Mouse (Mus musculus): ENCODE results near the gene Cfap43. TPM values are rescaled to one million over a fixed set of nuclear protein-coding genes. Genes with fewer than 3 reads are reported as not detected.

The Cfap43 gene
- polyA plus RNA-seq, 1 experiment, result 0.20 TPM

DNA sequence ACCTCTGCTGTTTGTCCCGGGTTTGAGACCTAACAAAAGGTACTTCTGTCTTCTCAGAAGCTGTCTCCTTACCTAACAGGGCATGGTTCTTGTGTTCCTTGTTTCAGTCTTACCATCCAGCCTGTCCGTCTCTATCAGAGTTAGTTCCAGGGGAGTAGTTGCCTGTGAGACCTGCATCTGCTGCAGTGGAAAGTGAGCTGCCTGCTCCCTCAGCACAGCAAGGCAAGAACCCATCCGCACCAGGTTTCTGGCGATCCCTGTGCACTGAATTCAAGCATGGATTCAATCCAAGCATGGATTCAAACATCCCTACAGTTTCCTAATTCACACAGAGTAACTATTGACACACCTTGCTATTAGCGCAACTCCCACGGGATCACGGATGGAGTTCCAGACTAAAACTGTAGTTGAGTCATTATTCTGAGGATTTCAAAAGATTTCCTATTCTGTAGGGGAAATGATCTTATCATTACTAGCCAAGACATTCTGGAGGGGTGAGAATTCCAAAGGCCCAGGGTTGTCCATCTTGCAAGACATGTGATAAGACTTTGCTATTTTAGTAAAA lies 48.9 kb downstream of the Cfap43 start:
- Histone ChIP-seq H3K4me1 (replicated peaks; ENCODE audit: control insufficient read depth, insufficient read depth, low read length) (peaks cover 1% of the 10 kb centered on the region; the same call in 1 of the 2 replicates), H3K27ac (ENCODE audit: control insufficient read depth, insufficient read depth, low read length) (no peak overlapping the region), H3K4me3 (ENCODE audit: control insufficient read depth, insufficient read depth, low read length) (no peak overlapping the region), H3K36me3 (ENCODE audit: control insufficient read depth, insufficient read depth, low read length) (no peaks in the 10 kb centered on the region), H3K27me3 (ENCODE audit: control insufficient read depth, insufficient read depth, low read length) (no peaks in the 10 kb centered on the region; the same call in 1 of the 2 replicates)
- no peak for DNase-seq
- TF ChIP-seq CTCF (IDR thresholded peaks at IDR 0.05; ENCODE audit: borderline replicate concordance, control insufficient read depth, extremely low read depth, insufficient read depth, low read length, poor library complexity) (no peak), POLR2A (IDR thresholded peaks at IDR 0.05; ENCODE audit: control insufficient read depth, extremely low read depth, insufficient read depth, low read length, poor library complexity) (no peak)
- 88% methylated on average over 7 of the region's 7 CpGs for WGBS

DNA sequence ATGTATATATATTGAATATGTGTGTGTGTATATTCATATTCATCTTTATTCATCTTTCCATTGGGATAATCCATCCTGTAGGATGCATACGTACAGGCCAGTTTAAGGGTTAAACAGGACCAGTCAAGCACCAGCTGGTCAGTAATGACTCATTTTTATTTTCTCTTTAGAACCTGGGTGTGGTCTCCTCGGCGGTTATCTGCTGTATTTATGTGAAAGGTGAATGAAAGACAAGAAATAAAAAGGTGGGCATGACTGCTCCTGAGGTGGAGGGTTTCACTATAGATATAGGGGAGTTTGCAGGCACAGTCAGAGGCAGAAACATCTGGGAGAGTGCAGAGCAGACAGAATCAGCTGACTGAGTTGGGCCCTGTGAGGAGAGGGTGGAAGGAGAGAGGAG lies 49.6 kb downstream of the Cfap43 start:
- DNase-seq, result no peak
- TF ChIP-seq CTCF (IDR thresholded peaks at IDR 0.05; ENCODE audit: borderline replicate concordance, control insufficient read depth, extremely low read depth, insufficient read depth, low read length, poor library complexity), result no peak
- TF ChIP-seq POLR2A (IDR thresholded peaks at IDR 0.05; ENCODE audit: control insufficient read depth, extremely low read depth, insufficient read depth, low read length, poor library complexity), result no peak
- Histone ChIP-seq H3K36me3 (ENCODE audit: control insufficient read depth, insufficient read depth, low read length) (no peaks in the 10 kb centered on the region), H3K27ac (ENCODE audit: control insufficient read depth, insufficient read depth, low read length) (no peak overlapping the region), H3K4me1 (replicated peaks; ENCODE audit: control insufficient read depth, insufficient read depth, low read length) (peaks cover 3% of the 10 kb centered on the region; the same call in 1 of the 2 replicates), H3K4me3 (ENCODE audit: control insufficient read depth, insufficient read depth, low read length) (no peak overlapping the region), H3K27me3 (ENCODE audit: control insufficient read depth, insufficient read depth, low read length) (no peaks in the 10 kb centered on the region)
- 86% methylated on average over 3 of the region's 3 CpGs for WGBS

DNA sequence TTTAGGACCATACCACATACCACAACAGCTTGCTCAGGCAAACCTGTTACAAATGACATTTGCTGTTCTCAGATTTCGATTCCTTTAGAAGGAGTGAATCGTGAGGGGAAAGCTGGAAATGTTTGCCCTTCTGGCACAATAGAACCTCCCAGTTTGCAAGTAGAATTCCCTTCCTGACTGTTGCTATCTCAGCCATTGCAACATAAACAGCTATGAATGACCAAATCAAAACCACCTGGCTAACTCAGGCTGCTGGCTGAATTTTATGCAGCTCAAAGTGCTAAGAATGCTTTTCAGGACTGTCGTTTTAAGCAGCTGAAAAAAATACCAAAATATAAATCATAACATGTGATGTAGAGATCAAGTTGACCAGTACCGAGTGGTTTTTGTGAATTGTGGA lies 50.1 kb downstream of the Cfap43 start:
- no peak for DNase-seq
- no peaks in the 10 kb centered on the region for H3K36me3 ChIP-seq (ENCODE audit: control insufficient read depth, insufficient read depth, low read length)
- no peak overlapping the region for H3K4me3 ChIP-seq (ENCODE audit: control insufficient read depth, insufficient read depth, low read length)
- 85% methylated on average over 4 of the region's 4 CpGs for WGBS
- no peaks in the 10 kb centered on the region for H3K27me3 ChIP-seq (ENCODE audit: control insufficient read depth, insufficient read depth, low read length)
- H3K4me1 ChIP-seq (replicated peaks; ENCODE audit: control insufficient read depth, insufficient read depth, low read length), result peaks cover 3% of the 10 kb centered on the region; the same call in 1 of the 2 replicates
- no peak overlapping the region for H3K27ac ChIP-seq (ENCODE audit: control insufficient read depth, insufficient read depth, low read length)
- TF ChIP-seq CTCF (IDR thresholded peaks at IDR 0.05; ENCODE audit: borderline replicate concordance, control insufficient read depth, extremely low read depth, insufficient read depth, low read length, poor library complexity), result no peak
- no peak for TF ChIP-seq POLR2A (IDR thresholded peaks at IDR 0.05; ENCODE audit: control insufficient read depth, extremely low read depth, insufficient read depth, low read length, poor library complexity)

DNA sequence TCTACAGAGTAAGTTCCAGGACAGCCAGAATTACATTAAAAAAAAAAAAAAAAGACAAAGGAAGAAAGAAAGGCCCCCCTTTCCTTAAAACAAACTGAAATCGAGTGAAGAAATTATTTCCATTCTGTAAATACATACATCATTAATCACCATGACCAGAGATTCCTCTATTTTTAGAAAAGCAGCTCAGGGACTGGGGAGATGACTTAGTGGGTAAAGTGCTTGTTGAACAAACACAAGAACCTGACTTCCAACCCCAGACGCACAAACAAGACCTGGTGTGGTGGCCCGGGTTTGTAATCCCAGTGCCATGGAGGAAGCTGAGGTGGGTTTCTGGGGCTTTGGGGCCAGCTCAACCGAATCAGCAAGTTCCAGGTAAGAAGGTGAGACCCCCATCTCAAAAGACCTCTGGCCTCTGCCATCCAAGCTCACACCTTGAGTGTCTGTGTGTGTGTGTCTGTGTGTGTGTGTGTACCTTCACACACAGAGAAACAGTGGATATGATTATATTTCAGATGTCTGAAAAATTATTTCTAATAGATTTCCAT lies 51.4 kb downstream of the Cfap43 start:
- TF ChIP-seq POLR2A (IDR thresholded peaks at IDR 0.05; ENCODE audit: control insufficient read depth, extremely low read depth, insufficient read depth, low read length, poor library complexity), result no peak
- TF ChIP-seq CTCF (IDR thresholded peaks at IDR 0.05; ENCODE audit: borderline replicate concordance, control insufficient read depth, extremely low read depth, insufficient read depth, low read length, poor library complexity), result no peak
- Histone ChIP-seq H3K36me3 (ENCODE audit: control insufficient read depth, insufficient read depth, low read length) (no peaks in the 10 kb centered on the region), H3K27ac (ENCODE audit: control insufficient read depth, insufficient read depth, low read length) (no peak overlapping the region), H3K4me1 (replicated peaks; ENCODE audit: control insufficient read depth, insufficient read depth, low read length) (peaks cover 3% of the 10 kb centered on the region; the same call in 1 of the 2 replicates), H3K4me3 (ENCODE audit: control insufficient read depth, insufficient read depth, low read length) (no peak overlapping the region), H3K27me3 (ENCODE audit: control insufficient read depth, insufficient read depth, low read length) (no peaks in the 10 kb centered on the region)
- WGBS, result 72% methylated on average over 4 of the region's 4 CpGs
- no peak for DNase-seq

DNA sequence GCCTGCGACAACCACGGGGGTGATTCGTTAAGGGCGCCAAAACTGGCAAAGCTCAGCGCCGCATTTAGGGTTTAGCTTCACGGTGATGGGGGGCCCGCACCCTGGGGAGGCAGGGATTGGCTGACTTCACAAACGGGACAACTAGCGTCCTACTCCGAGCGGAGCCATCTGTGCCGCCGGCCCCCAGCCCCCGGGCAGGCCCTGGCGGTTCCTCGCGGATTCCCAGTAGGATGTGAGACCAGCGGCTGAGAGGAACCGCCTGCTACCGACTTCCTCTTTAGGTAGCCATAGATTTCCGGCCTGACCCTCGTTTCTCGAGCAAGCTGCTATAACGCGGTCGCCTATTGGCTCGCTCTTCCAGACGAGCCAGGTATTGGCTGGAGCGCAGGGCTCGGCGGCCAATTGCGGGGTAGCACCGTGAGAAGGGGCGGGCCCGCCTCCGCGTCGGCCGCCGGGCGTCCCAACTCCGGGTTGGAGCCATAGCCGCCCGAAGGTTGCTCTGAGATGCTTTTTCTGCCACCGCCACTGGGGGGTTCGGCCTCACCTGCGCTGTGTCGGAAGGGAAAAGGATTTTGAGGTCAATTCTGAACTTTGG lies 53.6 kb downstream of the Cfap43 start, which contains the start of gene Gsto2:
Gene Gsto2, plus strand, starts transcription at position 182 of the 595 bp plus-strand sequence.
- H3K27ac ChIP-seq (ENCODE audit: control insufficient read depth, insufficient read depth, low read length), result no peak within 1 kb of the TSS
- TF ChIP-seq POLR2A (IDR thresholded peaks at IDR 0.05; ENCODE audit: control insufficient read depth, extremely low read depth, insufficient read depth, low read length, poor library complexity) (peak; percentile 66), CTCF (IDR thresholded peaks at IDR 0.05; ENCODE audit: borderline replicate concordance, control insufficient read depth, extremely low read depth, insufficient read depth, low read length, poor library complexity) (peak; percentile 57; the same call in 1 of the 2 replicates)
- peak within 1 kb of the TSS; percentile 69 for H3K4me3 ChIP-seq (ENCODE audit: control insufficient read depth, insufficient read depth, low read length)
- peaks cover 3% of the 10 kb centered on the region; the same call in 1 of the 2 replicates for H3K4me1 ChIP-seq (replicated peaks; ENCODE audit: control insufficient read depth, insufficient read depth, low read length)
- WGBS, result under 1% methylated on average over 49 of the region's 49 CpGs
- no peaks in the 10 kb centered on the region for H3K27me3 ChIP-seq (ENCODE audit: control insufficient read depth, insufficient read depth, low read length)
- DNase-seq, result peak; percentile 95
- no peaks in the 10 kb centered on the region for H3K36me3 ChIP-seq (ENCODE audit: control insufficient read depth, insufficient read depth, low read length)

DNA sequence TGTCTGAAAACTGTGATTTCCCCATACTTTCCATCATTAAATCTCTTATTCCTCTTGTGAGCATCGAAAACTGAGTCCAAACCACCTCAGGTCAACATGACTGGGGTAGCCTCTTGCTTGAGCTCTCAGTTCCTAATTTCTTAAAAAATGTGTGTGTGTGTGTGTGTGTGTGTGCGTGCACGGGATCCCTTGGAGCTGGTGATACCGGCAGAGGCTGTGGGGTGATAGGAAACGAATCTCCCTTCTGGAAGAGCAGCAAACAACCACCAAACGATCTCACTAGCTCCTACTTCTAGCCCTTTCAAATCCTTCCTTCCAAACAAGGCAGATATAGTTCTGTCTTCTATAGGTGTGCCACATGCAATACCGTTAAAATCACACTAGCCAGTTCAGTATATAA lies 54.4 kb downstream of the Cfap43 start:
- 93% methylated on average over 7 of the region's 7 CpGs for WGBS
- Histone ChIP-seq H3K4me3 (ENCODE audit: control insufficient read depth, insufficient read depth, low read length) (no peak overlapping the region), H3K4me1 (replicated peaks; ENCODE audit: control insufficient read depth, insufficient read depth, low read length) (peaks cover 3% of the 10 kb centered on the region; the same call in 1 of the 2 replicates), H3K36me3 (ENCODE audit: control insufficient read depth, insufficient read depth, low read length) (no peaks in the 10 kb centered on the region), H3K27me3 (ENCODE audit: control insufficient read depth, insufficient read depth, low read length) (no peaks in the 10 kb centered on the region), H3K27ac (ENCODE audit: control insufficient read depth, insufficient read depth, low read length) (no peak overlapping the region)
- no peak for DNase-seq
- no peak for TF ChIP-seq CTCF (IDR thresholded peaks at IDR 0.05; ENCODE audit: borderline replicate concordance, control insufficient read depth, extremely low read depth, insufficient read depth, low read length, poor library complexity)
- TF ChIP-seq POLR2A (IDR thresholded peaks at IDR 0.05; ENCODE audit: control insufficient read depth, extremely low read depth, insufficient read depth, low read length, poor library complexity), result no peak

All from thymus, adult 2 months (tissue).